19 mouse cellular contexts compared by ENCODE assay signal in genomic region chr1:92511646-92512045, GRCm38 (mm10). TPM values are rescaled to one million over a fixed set of nuclear protein-coding genes. Genes with fewer than 3 reads are reported as not detected.
"Had no signal": no experiment of that assay in that cellular context is flagged by ENCODE, and none has a peak within 500 bp of the region (broad histone marks: within the 10 kb centered on the region; RNA-seq: fewer than 3 reads in every experiment).

No protein-coding gene starts in this region.

RNA-seq across cellular contexts. Expression of gene Olfr1414, which starts 6.8 kb away (rescaled TPM):
- polyA plus RNA-seq: cortical plate, adult 2 months; embryonic facial prominence, embryonic 10.5 days; embryonic facial prominence, embryonic 11.5 days; embryonic facial prominence, embryonic 12.5 days; embryonic facial prominence, embryonic 13.5 days; embryonic facial prominence, embryonic 15.5 days; erythroblast, embryonic 14.5 days; forebrain, embryonic 10.5 days; forebrain, embryonic 11.5 days; forebrain, embryonic 13.5 days; forebrain, embryonic 14.5 days; forebrain, embryonic 15.5 days; forebrain, embryonic 16.5 days; forebrain, postnatal 0 days; frontal cortex, adult 2 months; heart, adult 2 months had no signal

RNA-seq across cellular contexts. Expression of gene Olfr1415, which starts 15.7 kb away (rescaled TPM):
- polyA plus RNA-seq: cortical plate, adult 2 months; embryonic facial prominence, embryonic 11.5 days; embryonic facial prominence, embryonic 12.5 days; embryonic facial prominence, embryonic 13.5 days; embryonic facial prominence, embryonic 14.5 days; embryonic facial prominence, embryonic 15.5 days; erythroblast, embryonic 14.5 days; forebrain, embryonic 10.5 days; forebrain, embryonic 11.5 days; forebrain, embryonic 12.5 days; forebrain, embryonic 13.5 days; forebrain, embryonic 14.5 days; forebrain, embryonic 15.5 days; forebrain, embryonic 16.5 days; forebrain, postnatal 0 days; frontal cortex, adult 2 months; gonadal fat pad, adult 2 months; heart, adult 2 months had no signal

RNA-seq across cellular contexts. Expression of gene Olfr1416, which starts 26.7 kb away (rescaled TPM):
- polyA plus RNA-seq: cortical plate, adult 2 months; embryonic facial prominence, embryonic 10.5 days; embryonic facial prominence, embryonic 11.5 days; embryonic facial prominence, embryonic 12.5 days; embryonic facial prominence, embryonic 13.5 days; embryonic facial prominence, embryonic 15.5 days; erythroblast, embryonic 14.5 days; forebrain, embryonic 10.5 days; forebrain, embryonic 11.5 days; forebrain, embryonic 12.5 days; forebrain, embryonic 13.5 days; forebrain, embryonic 14.5 days; forebrain, embryonic 15.5 days; forebrain, embryonic 16.5 days; forebrain, postnatal 0 days; frontal cortex, adult 2 months; gonadal fat pad, adult 2 months; heart, adult 2 months had no signal

RNA-seq across cellular contexts. Expression of gene Olfr1413, which starts 59.5 kb away (rescaled TPM):
- polyA plus RNA-seq: cortical plate, adult 2 months; embryonic facial prominence, embryonic 10.5 days; embryonic facial prominence, embryonic 11.5 days; embryonic facial prominence, embryonic 12.5 days; embryonic facial prominence, embryonic 13.5 days; embryonic facial prominence, embryonic 14.5 days; embryonic facial prominence, embryonic 15.5 days; erythroblast, embryonic 14.5 days; forebrain, embryonic 10.5 days; forebrain, embryonic 11.5 days; forebrain, embryonic 12.5 days; forebrain, embryonic 13.5 days; forebrain, embryonic 14.5 days; forebrain, embryonic 15.5 days; forebrain, embryonic 16.5 days; forebrain, postnatal 0 days; frontal cortex, adult 2 months; gonadal fat pad, adult 2 months; heart, adult 2 months had no signal
